Mouse (Mus musculus) spleen, postnatal 14 days (tissue): ENCODE results near the gene Klrb1b.

Experiments
- DNase-seq, 2 experiments: peaks; one replicate each; pipeline ENCODE4 v3.0.0; 2021 to 2022; ENCODE audit warnings: low spot score in 2 of 2

Gene Klrb1b

DNA sequence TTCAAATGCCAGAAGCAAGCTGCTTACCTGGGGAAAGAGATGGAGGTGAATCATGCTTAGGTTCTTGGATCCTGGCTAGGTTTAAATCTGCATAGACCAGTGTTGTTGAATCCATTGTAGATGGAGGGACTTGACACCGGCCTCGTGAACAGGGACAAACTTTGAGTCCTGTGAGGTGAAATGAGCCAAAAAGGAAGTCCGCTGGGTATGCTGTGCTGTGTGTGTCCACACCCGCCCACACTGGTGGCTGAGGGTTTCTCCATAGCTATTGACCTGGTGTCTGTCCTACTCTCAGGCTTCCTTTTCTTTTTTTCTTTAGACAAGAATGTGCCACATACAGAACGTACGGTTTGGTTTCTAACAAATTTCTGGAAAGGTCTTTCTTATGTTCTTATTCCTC, at the start of gene Klrb1b, which contains the start of gene Gm44511:
Gene Klrb1b (minus strand): TSS at position 200 of the 400 bp plus-strand sequence.
Gene Gm44511 (minus strand): TSS at position 184 of the 400 bp plus-strand sequence.
- DNase-seq, result no peak

DNA sequence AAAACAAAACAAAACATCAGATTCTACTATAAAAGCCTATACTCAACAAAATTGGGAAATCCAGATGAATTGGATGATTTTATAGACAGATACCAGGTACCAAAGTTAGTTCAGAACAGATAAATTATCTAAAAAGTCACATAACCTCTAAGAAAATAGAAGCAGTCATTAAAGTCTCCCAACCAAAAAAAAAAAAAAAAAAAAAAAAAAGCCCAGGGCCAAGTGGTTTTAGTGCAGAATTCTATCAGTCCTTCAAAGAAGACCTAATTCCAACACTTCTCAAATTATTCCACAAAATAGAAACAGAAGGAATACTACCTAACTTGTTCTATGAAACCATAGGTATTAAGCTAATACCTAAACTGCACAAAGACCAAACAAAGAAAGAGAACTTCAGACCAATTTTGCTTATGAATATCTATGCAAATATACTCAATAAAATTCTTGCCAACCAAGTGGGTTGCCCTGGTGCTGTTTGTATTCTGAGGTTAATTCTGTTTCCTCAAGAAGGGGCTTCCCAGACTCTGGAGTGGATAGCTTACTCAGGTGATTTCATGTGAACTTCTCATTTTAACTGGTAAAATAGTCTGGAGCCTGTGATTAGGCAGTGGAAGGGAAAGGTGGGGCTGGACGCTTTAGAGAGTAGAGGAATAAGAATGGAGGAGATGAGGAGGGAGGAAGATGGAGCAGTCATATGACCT, 45.9 kb upstream of the Klrb1b start:
- DNase-seq, result no peak

DNA sequence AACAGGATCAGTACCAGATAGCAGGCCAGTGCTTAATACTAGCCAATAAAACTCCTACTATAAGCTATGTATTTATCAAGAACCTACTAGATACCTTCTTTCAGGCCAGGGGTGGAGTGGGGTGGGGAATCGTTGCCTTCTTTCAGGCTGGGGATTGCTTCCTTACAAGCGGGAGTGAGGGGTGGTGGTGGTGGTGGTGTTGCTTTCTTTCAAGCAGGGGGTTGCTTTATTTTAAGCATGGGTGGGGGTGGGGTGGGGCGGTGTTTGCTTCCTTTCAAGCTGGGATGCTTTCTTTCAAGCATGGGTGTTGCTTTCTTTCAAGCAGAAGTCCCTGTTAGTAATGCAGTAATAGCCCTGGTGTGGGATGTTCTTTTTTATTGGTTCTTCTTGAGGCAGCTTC, 42.7 kb upstream of the Klrb1b start:
- no peak for DNase-seq

DNA sequence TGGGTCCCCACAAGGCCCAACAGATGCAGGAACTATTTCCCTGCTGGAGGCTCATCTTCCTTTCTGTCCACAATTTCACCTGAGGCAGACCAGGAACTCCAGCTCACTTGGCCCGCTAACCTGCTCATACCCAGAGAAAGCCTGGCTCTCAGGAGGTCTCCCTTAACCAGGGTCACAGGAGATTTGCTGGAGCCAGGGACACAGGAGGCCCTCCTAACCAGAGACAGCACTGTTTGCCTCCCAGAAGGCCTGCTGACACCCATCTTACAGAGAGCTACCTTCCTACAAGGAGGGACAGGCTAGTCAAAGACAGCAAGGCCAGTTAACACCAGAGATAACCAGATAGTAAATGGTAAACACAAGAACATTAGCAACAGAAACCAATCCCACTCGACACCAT, 31.8 kb upstream of the Klrb1b start:
- no peak for DNase-seq

DNA sequence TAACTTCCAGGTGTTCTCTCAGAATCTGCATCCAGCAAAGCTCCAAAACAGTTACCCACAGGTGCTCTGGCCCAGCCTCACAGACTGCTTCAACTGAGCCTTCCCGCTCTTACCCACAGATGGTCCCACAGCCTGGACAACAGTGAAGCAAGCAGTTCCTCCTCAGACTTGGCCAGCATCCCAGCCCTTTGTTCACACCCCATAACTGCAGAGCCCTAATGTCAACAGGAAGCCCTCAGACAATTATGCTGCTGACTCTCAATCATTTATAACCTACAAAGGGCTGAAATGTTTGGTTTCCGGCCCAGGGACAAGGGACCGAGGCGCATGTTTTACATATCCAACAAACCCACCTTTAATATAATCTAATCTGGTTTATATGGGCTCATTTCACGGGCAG, 30.1 kb upstream of the Klrb1b start:
- no peak for DNase-seq

DNA sequence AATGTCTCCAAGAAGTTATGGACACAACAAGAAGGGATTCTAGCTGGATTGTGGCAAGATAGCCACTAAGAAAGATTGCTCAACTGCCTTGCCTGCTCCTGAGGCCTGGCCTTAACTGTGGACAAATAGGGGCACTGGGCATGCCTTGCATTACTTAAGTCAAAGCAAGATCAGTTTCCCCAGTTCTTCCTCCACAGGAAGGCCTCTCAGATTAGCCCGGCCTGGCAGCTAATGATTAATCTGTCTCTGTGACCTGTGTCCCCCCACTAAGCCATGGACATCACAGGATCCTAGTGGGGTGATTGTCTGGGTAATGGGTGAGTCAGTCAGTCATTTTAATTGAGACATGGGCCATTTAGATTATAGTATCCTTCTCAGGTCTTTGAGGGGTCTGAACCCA, 29.3 kb upstream of the Klrb1b start:
- DNase-seq, result no peak

DNA sequence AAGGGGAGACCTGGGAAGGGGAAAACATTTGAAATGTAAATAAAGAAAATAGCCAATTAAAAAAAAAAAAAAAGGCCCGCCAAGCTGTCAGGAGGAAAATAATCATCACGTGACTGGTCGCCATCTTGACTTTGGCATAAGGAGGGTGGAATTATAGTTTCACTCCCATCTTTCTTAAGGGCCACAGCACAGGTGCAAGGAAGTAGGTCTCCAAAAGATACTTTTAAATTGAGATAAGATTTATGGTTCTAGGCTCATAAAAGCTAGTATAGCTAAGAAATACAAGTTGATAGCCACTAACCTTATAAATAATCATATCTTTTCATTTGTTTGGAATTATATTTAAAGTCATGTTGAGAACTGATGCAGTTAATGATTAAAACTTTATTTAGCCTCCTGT, 28.8 kb upstream of the Klrb1b start:
- DNase-seq, result no peak

DNA sequence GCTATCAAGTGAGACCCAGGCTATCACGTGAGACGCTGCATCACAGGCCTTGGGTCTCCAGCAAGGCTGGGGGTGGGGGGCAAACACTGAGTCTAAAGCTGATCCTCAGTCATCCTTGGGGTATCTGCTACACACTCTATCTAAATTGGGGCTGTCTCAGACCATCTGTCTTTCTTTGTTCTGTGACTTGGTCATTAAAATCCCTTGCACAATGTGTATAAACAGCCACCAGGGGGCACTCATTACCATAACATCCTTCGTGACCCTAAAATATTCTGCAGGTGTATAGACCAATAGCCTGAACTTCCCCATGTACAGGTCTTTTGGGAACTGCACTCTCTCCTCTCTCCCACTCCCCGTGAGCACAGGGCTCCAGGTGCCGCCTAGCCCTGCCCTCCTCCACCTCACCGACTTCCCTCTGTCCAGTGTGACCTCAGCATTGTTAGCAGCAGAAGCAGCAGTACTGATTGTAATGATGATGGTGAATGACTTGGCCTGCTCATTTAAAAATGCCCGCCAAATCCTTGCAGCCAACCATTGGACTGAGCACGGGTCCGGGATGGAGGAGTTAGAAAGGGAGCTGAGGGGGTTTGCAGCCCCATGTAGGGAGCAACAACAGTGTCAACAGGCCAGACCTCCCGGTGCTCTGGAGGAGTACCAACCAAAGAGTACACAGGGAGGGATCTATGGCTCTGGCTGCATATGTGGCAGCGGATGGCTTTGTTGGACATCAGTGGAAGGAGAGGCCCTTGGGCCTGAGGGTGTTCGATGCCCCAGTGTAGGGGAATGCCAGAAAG, 28.1 kb upstream of the Klrb1b start:
- DNase-seq, result peak; percentile 43 to 66

DNA sequence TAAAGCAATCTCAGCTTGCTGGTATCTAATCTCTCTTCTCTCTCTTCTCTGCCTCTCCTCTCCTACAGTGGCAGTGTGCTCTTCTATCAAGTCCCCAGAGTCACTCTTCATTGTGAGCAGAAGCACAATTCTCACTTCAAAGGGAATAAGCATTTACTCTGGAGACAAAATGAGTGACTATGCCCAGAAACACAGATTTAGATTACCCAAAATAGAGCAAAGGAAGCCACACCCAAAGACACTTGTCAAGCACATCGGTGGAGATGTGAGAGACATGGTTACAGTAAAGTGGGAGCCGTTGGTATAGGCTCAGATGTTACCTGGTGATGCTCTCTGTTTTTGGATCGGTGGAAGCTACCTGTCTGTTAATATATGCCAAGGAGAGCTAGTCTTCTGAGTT, 26.6 kb upstream of the Klrb1b start:
- DNase-seq, result no peak

DNA sequence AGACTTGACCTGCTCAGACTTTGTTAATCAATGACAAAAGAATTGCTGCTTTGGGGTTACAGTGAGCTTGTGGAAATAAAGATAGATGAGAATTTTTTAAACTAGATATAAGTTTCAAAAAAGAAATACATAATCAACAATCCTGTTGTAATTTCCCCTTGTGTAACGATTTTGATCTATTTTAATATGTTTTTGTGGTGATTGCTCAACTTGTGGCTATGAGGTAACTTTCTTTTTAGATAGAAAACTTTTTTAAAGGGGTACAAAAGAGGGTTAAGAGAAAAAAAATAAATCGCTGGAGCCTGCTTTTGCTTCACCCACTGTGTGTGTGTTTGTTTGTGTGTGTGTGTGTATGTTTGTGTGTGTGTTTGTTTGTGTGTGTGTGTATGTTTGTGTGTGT, 25.0 kb upstream of the Klrb1b start:
- DNase-seq, result no peak

DNA sequence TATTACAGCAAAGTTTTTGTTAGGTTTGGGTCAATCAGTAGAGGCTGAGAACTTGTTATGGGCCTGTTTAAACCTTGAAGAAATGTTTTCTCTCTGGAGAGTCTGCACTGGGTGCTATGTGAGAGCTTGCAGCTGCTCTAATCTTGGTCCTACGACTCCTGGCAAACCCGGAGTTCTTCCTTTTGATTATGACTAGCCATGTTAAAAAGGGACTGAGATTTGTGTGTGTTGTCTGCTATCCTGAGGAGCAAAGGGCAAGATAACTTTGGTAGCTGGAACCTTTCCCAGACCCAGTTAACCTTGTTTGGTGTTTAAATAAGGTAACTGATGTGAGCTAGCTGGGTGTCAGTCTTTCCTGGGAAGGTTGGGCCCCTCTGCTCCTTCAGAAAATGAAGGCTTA, 24.5 kb upstream of the Klrb1b start:
- DNase-seq, result no peak

DNA sequence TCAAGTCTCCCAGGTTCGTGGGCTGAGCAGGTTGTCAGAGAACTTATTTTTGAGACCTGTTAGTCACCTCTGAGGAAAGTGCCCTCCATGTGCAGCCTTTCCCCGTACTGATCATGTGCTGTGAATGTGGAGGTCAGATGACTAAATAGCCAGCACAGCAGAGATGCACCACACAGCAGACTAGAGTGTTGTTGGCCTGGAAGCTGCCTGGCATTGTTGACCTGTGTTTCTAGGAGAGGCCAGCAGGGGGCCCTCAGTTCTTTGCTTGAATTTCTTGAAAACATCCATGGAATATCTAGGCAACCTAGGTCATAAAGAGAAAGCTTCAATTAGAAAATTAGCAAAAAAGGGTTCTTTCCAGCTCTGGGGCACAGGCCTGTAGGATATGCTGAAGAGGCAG, 23.8 kb upstream of the Klrb1b start:
- no peak for DNase-seq

DNA sequence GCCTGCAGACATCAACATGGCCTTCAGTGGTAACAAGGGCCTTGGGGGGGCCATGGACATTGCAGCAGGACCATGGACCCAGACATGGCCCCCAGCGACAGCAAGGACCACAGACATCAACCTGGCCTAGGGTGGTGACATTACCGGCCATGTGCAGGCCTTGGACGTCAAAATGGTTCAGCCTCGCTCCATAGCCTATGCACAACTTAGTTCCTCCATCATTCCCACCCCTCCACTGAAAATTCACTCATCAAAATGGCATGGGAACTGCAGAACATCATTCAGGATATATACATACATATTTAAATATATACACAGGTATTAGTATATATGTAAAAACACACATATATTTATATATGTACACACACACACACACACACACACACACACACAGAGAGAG, 21.3 kb upstream of the Klrb1b start:
- DNase-seq, result no peak

DNA sequence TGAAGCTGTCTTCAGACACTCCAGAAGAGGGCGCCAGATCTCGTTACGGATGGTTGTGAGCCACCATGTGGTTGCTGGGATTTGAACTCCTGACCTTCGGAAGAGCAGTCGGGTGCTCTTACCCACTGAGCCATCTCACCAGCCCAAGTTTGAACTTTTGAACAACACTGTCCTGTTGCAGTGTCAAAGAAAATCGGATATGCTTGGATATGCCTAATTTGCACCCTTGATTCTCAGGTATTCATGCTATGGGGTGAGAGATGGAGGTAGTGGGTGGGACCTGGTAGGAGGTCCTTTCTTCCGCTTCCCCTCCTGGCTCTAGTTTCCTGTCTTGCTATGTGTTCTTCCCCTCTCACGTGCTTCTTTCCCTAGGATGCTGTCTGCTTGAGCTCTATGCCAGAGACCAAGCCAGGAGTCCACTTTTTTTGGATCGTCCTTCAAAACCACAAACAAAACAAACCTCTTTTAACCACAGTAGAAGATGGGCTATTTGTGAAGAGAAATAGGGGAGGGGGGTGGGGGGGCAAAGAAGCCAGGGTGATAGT, 19.9 kb upstream of the Klrb1b start:
- no peak for DNase-seq

DNA sequence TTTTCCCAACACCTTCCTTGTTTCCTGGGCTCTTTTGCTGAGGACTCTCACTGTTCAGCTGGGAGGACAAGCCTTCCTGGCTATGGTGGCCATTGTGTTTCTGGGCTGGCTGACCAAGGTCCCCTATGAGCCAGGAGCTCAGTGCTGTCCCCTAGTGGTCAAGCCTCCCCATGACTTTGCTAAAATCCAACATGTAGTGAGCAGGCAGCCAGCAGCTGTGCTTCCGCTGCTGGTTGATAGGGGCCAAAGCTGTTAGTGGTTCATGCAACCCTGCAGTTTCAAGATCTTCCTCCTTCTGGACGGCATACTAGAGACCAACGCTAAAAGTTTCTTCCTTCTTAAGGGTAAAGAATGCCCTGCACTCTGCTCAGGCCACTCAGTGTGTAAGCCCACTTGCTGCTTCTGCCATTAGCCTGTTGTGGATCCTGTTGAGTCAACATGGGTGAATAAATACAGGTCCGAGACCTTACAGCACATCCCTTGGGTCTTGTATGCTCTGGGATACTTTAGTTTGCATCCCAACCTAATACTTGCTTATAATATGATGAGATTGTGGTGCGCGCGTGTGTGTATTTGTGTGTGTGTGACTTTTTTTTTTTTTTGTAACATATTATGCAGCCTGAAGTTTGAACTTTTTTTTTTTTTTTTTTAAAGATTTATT, 19.3 kb upstream of the Klrb1b start:
- peak; percentile 69 to 87 for DNase-seq

DNA sequence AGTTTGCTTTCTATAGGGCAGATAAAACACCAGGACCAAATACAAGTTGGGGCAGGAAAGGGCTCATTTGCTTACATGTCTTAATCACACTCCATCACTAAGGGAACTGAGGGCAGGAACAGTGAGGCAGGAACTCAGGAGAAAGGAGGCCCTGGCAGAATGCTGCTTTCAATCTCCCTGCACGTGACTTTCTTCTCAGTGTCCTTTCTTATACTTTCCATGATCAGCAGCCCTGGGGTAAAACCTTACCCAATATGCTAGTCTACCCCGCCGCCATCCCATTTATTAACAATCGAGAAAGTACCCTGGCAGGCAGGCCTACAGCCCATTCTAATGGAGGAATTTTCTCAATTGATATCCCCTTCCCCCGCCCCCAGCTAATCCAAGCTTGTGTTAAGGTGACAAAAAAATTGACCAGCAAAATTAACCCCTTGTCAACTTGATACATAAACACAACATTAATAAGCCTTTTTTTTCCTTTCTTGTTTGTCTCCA, 18.5 kb upstream of the Klrb1b start:
- no peak for DNase-seq

DNA sequence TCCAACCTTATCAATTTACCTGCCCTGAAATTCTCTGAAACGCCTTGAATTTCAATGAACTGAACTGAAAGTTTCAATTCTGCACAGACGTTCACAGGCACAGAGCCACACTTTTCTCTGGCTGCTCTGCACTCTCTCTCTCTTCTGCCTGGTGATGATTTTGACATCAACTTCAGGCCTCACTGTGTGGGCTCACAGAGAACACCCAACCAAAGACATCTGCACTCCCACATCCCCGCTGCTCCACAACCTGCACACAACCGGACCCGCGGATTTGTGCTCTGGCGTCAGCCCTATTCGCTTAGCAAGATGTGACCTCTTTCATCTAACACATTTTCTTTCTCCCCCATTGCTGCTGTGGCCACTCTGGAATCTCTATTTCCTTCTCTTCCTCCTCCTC, 18.0 kb upstream of the Klrb1b start:
- no peak for DNase-seq

DNA sequence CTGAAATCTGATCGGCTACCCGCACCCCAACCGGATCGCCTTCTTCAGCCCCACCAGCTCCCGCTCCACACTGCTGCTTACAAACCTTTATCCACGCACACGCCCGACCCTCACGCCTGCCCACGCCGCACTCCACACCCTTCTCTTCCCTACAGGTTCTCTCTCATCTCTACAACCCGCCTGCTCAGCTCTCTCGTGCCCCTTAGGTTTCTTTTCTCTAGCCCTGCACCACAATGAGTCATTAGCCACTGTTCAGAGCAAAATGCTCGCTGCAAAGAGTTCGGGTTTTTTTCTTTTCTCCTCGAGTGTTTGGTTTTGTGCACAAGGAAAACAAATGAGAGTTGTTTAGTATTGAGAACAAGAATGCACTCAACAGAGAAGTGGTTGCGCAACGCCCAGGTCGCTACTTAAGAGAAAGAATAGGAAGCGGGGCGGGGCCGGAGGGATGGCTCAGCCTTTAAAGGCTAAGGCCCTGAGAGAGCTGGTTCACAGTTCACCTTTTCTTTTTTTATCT, 17.4 kb upstream of the Klrb1b start:
- peak; percentile 34 to 54 for DNase-seq

DNA sequence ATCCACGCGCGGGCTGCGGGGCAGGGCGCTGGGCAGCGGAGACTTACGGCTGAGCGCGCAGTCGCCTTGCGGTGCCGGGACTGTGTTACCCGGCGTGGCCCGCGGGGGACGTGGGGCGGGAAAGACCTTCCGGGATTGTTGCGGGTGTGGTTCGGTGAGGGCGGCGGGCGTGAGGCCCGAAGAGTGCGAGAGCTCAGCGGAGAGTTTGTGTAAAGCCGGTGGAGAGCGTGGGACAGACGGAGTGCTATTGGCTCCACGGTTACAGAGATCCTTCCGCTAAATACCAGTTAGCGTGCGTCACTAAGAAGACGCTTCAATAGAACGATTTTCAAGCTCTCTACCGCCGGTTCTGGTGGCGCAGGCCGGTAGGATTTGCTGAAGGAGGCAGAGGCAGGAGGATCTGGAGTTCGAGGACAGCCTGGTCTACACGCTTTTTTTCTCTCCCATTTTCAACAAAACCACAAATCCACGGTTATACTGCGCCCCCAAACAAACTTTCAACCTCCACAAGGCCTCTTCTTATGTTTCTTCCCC, 16.9 kb upstream of the Klrb1b start:
- DNase-seq, result peak; percentile 69 to 81

DNA sequence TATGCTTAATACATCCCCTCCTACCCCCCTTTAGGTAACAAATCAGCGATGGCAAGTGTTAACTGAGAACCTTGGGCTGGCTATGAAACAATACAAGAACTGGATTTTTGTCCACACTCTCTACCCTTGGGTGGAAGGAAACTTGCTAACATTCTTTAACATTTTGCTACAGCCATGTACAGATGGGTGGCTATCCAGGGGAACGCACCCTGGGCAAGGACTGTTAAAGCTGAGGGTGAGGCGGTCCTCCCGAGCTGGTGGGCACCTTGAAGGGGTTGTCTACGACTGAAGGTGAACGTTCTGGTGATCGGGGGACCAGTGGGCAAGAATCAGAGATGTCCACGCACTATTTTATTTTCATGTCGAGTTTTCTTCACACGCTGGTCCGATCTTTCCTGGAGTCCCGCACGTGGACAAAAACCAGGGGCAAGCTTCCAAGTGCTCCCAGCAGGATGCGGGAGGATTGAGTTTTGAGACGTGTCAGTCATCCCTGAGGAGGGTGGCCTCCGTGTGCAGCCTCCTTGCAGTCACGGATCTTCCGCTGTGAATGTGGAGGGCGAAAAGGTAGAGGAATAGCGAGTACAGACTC, 16.3 kb upstream of the Klrb1b start:
- no peak for DNase-seq

DNA sequence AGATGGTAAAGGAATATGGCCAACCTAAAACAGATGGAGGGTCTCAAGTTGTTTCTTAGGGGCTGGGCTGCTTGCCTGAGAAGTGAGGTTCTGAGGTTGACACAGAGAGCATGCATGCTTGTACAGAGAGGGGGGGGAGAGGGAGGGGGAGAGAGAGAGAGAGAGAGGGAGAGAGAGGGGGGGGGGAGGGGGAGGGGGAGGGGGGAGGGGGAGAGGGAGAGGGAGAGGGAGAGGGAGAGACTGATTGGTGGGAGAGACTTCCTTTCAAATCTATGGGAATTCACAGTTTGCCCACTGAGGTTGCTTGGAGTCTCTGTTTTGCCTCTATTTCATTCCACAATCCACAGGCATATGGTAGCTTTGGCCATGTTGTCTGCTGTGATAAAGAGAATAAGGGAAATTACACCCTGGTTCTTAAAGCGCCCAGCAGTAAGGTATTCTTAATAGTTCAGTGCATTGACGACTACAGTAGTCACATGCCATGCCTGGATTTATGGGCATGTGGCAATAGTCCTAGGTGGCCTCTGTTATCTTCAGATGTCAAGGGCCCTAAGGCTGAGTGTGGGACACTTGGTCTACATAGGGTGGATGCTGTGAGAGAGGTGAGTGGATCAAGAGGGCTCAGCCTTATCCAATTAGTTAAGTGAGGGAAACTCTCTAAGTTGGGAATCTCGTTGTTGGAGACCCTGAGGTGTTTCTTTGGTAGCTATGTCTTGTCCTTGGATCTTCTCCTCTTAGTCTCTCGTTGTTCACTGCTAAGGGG, 15.4 kb upstream of the Klrb1b start:
- no peak for DNase-seq
